Mouse (Mus musculus) megakaryocyte, embryonic 14.5 days (primary cell): Measurements from ENCODE around the gene Bcl9l.

Experiments used
- FLI1 ChIP-seq: IDR thresholded peaks from 2 replicates; pipeline ENCODE4 v1.6.1; 2012; ENCODE audit warnings: low read length, inconsistent platforms, mixed read lengths
- GATA1 ChIP-seq: IDR thresholded peaks from 3 replicates; pipeline ENCODE4 v1.6.1; 2012; ENCODE audit warnings: mixed read lengths, low read length, inconsistent platforms, borderline replicate concordance

- TF ChIP-seq GATA1 (no peak), FLI1 (no peak)
Observed at GRCm38 (mm10) chr9:44552161-44552560, 69.5 kb downstream of the Bcl9l start.
